Mouse (Mus musculus) natural killer cell, adult 2 months (primary cell): Measurements from ENCODE around the gene Dazap1.

Experiments used
- DNase-seq, 2 experiments: peaks; one replicate each; pipeline ENCODE4 v3.0.0; 2022; ENCODE audit warnings: low spot score in 2 of 2

The Dazap1 gene

DNA sequence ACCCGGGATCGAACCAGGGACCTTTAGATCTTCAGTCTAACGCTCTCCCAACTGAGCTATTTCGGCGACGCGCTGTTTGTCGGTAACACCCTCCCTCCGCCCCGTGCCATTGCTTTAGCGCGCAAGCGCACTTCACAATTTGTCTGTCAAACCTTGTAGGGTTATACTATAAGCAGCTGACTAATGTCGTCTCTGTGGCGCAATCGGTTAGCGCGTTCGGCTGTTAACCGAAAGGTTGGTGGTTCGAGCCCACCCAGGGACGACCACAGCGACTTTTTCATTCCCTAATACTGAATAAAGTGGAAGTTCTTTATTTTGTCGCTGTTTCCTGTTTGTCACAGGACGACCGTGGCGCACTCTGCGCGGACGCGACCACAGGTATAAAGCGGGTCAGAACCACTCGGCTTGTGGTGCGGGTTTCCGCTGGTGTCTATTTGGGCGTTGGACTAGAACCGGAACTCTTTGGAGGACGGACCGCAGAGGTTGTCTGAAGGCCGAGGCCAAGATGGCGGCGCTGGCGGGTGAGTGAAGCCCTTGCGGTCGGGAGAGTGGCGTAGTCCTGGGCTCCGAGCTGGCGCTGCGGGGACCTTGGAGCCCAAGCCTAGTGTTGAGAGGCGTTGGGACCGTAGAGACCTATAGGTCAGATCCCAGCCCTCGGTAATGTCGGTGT, 12.2 kb upstream of the Dazap1 start, which contains the start of gene Ndufs7:
TSS of gene Ndufs7 (plus strand) at position 151 of the 670 bp plus-strand sequence.
- peak; percentile 97 to 98 for DNase-seq

DNA sequence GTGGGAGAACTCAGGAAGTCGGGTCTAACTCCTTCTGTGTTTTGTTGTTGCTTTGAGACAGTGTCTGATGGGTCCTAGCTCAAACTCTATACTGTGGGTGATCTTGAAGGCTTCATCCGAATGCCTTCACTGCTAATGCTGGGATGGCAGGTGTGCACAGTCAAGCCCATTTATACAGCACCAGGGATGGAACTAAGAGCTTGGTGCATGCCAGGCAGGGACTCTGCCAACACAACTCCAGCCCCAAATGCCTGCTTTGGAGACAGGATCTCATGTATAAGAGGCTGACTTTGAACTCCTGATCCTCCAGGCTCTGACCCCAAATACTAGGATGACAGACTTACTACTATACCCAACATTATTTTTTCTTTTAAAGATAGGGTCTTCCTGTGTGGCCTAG, 11.2 kb upstream of the Dazap1 start:
- DNase-seq = no peak

DNA sequence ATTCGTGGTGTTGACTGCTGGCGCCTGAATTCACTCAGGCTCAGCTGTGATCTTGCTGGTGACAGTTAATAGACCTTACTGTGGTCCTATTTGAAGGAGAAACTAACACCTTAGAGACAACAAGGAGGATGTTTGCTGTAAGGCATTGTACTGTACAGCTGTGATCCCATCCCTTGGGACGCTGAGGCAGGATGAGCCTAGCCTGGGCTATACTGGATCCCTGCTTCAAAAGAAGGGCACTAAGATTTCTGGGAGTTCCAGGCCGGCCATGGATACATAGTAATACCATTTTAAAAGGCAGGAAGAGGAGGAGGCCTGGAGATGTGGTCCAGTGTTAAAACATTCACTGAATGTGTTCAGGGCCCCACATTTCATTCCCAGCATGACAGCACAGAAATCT, 10.7 kb upstream of the Dazap1 start:
- no peak for DNase-seq

DNA sequence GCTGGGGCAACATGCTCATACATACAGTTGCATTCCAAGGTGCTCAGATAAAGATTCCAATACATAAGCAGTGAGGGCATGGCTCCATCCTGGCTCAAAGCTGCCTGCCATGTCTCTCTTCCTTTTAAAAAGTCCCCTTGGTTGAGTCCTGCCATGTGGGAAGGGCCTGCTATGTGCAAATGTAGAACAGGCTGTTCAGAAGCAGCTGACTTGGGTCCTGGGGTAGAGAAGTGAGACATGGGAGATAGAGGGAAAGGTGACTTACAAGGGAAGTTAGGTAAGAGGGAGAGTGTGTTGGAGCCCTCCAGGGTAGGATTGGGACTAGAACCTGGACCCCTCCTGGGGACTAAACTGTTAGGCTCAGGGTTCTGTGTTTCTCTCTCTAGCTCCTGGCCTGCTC, 9.3 kb upstream of the Dazap1 start:
- DNase-seq = no peak

DNA sequence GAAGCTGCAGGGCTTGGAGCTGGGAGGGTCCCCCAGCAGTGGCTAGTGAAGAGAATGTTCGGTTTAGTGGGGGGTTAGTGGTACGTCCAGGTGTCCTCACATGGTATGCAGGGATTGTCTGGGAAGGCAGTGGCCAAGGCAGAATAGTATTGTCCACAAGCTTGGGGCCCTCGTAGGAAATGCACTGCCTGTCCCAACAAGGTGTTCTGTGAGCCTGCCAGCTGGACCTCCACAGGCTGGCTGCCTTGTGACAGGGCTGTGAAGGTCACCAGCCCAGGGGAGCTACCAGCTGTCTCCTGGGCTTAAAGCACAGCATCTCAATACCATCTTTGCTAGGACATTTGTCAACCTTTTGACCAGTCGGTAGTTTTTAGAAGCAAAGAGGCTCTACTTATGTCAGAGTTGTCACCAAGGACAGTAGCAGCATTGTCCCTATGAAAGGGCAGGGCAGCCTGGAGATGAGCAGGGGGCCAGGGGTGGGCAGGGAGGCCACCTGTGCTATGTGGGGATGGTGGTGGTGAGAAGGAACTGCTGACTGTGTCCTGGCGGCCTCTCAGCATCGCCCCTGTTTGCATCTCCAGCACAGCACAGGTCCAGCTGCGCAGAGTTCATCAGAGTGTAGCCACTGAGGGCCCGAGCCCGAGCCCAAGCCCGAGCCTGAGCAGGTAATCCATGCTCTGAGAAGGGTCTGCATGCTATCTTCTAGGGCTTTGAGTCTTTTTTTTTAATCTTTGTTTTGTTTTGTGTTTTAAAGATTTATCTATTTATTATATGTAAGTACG, 8.6 kb upstream of the Dazap1 start:
- no peak for DNase-seq

DNA sequence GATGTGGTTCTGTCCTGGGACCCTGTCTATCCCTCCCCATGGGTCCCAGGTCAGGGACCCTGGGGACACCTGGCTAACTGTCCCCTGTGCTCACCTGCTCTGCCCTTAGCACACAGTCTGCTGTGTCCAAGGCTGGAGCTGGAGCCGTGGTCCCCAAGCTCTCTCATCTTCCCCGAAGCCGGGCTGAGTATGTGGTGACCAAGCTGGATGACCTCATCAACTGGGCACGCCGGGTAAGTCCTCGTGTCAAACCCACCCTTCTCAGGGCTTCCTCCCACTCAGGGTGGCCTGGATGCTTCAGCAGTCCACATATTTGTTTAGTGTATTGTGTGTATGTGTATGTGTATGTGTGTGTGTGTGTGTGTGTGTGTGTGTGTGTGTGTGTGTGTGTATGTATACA, 7.7 kb upstream of the Dazap1 start:
- no peak for DNase-seq

DNA sequence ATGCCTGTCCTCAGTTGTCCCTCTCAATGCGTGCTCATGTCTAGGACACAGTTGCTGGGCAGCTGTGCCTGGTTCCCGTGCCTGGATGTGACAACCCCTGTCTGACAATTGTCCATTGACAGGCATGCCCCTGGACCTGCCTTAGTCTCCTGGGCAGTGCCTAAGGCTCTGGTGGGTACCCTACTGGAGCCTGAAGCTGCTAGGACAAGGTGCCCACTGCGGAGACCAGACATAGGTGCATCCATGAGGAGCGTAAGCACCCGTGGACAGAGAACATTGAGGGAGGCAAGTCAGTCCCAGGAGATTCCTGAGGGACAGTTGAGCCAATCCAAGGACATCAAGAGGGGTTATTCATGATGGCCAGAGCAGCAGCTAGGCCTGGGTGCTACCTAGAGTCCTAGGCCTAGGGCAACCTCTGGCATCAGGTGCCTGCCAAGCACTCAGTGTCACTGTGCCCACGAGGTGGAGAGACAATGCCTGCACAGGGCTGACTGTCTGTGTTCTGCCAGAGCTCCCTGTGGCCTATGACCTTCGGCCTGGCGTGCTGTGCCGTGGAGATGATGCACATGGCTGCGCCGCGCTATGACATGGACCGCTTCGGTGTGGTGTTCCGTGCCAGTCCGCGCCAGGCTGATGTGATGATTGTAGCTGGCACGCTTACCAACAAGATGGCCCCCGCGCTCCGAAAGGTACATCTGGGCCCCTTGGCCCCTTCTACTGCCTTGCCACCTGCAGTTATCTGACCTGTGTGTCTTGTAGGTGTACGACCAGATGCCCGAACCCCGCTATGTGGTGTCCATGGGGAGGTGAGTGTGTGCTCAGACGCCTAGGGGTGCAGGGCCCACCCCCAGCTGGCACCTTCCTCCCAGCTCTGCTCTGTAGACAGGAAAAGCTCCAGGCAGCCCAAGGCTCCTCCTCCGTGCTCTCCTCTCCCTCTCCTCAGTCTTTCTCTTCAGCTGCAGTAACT, 6.7 kb upstream of the Dazap1 start:
- no peak for DNase-seq

DNA sequence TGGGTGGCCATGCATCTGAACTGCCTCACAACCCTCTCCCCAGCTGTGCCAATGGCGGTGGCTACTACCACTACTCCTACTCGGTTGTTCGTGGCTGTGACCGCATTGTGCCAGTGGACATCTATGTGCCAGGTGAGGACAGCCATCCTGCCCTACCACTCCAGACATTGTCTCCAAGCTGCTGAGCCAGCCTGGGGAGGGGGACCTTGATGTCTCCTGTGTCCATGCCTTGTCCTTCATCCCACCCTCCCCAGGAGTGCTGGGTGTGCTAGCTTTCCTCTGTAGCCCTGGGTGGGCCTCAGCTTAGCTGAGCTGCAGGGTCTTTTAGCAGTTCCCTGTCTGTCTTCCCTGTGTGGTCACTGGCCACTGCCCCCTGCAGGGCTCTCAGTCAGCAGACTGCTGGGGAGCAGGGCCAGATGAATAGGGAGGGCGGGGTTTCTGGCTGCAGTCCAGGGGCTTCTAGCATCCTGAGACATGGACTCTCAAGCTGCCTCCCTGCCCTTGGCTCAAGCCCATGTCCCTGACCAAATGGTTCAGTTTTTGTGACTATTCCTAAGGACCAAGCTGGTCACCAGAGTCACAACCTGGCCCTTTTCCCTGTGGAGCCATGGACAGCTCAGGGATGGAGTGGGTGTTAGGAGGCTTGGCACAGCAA, 5.3 kb upstream of the Dazap1 start:
- no peak for DNase-seq

DNA sequence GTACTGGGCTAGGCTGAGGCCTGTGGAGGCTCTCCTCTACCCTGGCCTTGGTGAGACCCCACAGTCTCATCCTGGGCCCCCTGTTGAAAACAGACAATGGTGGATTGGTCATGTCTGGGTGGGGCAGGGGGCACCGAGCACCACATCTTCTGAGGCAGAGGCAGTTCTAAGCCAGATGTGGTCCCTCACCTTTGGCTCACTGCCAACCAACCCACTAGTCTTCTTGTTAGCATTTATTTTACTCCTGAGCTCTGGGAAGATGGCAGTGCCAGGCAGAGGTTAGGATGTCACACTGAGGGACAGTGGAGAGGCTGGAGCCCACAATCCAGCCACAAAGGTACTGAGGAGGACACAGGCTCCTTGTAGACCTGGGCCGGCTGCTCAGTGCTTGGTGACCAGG, 3.4 kb upstream of the Dazap1 start:
- no peak for DNase-seq

DNA sequence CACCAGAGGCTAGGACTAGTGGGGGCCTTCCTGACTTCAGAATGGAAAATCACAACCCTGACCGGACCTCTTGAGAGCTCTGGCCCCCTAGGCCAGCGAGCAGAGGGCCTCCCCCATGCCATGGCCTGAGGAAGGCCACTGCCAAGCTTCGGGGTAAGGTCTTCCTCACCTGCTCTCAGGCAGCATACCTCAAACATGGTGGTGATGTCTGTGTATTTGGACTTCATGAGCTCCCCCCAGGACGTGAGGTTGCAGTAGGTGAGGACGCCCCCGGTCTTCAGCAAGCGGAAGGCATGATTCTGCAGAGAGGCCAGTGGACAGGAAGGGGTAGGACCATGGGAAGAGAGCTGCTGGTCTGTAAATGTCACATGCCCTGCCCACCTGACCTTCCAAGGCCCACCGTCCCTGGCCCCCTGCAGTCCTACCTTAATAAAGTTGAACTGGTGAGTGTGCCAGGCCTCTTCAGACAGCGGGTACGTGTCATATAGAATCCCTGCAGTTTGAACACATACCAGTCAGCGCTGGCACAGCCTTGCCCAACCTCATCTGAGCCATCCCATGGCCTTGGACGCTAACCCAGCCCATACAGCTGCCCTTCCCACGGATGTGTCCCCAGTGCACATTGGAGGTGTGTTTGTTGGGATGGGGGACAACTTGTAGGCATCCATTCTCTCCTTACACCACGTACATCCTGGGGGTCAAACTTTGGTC, 2.4 kb upstream of the Dazap1 start:
- DNase-seq = no peak

DNA sequence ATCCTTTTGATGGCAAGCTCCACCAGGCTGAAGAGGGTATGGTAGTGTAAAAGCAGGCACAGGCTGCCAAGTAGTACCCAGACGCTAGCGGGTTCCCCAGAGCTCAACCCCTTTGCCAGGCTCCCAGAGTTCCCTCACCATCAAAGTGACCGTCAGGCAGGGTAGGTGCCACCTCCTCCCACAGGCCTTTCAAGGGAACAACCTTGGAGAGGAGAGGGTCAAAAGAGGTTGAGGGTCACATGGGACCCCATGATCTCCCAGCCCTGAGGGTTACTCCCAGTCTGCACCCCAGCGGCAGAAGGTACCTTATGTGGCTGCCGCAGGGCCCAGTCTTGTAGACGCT, 1.9 kb upstream of the Dazap1 start:
- DNase-seq = no peak

DNA sequence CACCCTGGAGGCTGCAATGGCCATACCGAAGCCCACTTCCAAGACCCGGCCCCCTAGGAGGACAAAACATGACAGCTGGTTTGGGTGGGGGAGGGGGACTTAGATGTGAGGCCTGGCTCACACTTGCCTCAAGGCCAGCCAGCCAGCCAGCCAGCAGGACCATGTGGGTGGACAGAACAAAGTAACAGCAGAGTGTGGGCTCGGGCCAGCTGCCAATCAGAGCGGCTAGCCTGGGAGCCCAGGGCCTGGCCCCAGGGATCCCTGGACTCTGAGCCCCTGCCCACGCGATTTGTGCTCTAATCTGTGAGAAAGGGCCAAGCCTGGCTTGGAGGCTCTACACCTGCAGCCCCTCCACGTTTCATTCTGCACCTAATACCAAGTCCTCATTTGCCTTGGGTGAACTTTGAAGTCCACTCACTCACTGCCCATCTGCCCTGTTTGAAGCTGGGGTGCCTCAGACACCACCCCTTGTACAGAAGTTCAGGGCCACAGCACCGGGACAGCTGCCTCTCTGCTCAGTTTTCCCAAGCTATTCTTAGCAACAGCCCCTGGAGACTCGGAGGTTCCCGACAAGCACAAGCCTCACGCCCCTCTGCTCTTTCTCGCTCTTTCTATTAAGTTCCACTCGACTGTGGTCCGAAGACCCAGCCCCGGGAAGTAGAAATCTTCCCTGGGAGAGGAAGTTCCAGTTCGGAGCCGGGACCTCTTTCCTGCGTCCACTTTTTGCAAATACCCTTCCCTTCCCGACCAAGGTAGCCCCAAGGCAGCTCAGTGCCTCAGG, 1.2 kb upstream of the Dazap1 start:
- no peak for DNase-seq

DNA sequence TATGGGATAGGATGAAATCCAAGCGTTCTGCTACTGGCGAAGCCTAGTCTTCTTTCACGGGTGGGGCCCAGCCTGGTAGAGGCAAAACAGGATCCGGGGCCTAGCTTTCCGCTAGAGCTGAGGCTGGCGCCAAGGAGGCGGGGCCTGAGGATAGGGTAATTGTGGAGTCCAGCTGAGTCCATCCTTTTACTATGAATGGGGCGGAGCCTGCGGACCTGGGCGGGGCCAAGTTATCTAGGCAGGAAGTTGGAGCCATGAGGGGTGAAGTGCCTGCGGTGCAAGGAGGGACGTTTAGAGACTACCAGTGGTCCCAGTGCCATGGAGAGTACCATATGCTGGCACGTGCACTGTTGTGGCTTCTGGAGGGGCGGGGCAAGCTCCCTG, 291 bp downstream of the Dazap1 start:
- DNase-seq = peak; percentile 91 to 94

DNA sequence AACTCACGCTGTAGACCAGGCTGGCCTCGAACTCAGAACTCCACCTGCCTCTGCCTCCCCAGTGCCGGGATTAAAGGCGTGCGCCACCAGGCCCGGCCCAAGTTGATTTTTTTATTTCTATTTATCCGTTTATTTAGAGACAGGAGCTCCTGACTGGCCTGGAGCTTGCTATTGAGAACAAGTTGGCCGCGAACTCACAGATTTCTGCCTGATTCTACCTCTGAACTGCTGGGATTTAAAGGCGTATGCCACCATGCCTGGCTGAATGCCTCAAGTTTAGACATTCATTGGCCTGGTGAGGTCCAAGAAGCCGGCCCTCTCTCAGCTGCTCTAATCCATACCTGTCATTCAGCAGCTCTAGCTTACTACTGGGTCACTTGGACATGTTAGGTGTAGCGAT, 883 bp downstream of the Dazap1 start:
- DNase-seq = no peak

DNA sequence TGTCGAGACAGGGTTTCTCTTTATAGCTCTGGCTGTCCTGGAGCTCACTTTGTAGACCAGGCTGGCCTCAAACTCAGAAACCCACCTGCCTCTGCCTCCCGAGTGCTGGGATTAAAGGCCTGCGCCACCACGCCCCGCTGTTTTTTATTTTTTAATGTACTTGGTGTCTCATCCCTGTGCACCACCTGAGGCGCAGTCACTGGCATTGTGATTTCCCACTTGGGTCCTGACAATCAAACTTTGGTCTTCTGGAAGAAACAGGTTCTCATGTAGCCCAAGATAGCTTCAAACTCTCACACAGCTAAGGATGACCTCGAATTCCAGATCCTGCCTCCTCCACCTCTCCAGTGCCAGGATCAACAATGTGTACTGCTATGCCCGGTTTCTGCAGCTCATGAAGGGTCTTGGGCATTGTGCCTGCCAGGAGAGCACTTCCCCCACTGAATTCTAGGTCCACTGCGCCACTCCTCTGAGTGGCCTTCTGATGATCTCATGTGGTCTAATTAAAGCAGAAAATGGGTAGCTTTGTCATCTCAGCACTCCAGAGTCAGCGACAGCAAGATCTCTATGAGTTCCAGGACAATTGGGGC, 1.6 kb downstream of the Dazap1 start:
- DNase-seq = no peak

DNA sequence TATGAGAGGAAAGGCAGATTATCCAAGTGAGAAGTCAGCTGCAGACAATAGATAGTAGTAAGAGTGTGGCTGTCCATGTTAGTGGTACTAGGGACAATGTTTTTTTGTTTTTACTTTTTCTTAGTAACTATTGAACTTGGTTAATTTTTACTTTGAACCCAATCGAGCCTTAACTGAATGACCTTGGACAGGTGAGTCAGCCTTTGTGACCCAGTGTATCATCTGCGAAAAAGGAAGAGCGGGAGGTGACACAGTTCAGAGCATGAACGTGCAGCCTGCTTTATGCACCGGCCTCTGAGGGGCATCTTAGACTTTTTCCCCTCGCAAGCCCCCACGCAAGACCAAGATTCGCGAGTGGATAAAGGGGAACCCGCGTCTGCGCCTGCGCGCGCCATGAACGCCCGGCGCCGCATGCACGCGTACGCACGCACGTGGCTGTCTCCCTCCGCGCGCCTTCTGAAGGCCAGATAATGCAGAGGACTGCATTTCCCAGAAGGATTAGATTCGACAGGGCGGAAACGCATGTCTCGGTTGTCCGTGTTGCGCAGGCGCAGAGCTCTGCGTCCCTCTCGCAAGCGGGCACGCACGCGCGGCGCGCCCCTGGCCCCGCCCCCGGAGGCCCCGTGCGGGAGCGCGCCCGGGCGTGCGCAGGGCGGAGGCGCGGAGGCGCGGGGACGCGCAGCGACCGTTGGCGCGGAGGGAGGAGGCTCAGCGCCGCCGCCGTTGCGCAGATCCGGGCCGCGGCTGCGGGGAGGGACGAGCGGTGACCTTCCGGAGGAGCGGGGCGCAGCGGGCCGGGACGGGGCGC, 3.3 kb downstream of the Dazap1 start:
- DNase-seq = peak; percentile 97

DNA sequence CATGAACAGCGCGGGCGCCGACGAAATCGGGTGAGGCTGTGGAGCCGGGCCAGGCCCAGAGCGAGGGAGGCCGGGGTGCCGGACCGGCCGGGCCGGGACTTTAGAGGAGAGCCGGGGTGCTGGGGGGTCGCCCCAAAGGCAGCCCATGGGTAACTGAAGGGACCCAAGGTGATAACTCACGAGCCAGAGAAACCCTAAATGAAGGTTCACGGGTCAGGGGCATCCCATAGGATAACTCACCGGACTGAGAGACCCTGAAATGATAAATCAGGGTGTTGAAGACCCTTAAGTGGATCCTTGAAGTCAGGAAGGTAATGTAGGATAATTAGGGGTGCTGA, 3.8 kb downstream of the Dazap1 start:
- no peak for DNase-seq

DNA sequence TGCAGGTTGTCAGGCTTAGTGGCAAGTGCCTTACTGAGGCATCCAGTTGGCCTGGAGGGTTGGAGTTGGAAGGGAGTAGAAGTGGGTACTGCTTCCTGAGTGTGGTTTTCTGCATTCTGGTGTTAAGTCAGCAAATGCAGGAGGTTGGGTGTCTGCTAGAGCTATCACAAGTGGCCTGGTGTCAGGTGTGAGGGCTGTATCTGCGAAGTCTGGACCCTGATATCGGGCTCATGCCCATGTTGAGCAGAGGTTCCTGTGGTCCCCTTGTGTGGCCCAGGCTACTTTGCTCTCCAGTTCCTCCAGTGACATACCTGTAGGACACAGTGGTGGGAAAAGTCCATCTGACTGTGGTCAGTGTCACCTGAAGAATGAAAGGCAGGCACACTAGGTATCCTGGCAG, 8.8 kb downstream of the Dazap1 start:
- DNase-seq = no peak

DNA sequence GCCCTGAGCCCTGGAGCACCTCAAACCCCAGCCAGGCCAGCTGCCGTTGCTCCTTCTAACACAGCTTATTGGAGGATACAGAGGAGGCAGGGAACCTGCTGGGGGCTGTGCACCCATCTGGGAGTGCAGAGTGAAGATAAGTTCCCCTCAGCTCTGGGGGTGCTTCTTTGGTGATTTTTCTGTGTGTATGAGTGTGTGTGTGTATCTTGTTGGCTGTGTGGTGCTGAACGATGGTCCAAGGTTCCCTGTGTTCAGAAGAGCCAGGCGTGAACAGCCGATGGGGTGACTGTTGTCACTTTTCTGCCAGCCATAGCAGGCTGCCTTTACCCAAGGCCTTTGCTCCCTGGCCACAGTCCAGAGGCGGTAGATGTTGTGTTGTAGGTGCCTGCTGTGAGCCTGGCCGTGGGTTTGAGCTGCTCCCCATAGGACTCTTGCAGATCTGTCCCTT, 9.5 kb downstream of the Dazap1 start:
- DNase-seq = no peak
